Mouse (Mus musculus) ovary, postnatal 14 days (tissue): ENCODE results near the gene Ivd.

Source experiments
- DNase-seq: peaks from one replicate; pipeline ENCODE4 v3.0.0; 2022; ENCODE audit warnings: low spot score

Gene Ivd

GRCm38 (mm10) chr2:118882840-118883679 lies 21.3 kb downstream of the Ivd start:
- peak; percentile 88 for DNase-seq

- DNase-seq: no peak
Observed at GRCm38 (mm10) chr2:118887440-118887839, 25.7 kb downstream of the Ivd start.

- DNase-seq: no peak
Observed at GRCm38 (mm10) chr2:118887845-118888548, 26.2 kb downstream of the Ivd start.

- no peak for DNase-seq
Observed at GRCm38 (mm10) chr2:118891173-118891572, 29.4 kb downstream of the Ivd start.

GRCm38 (mm10) chr2:118895990-118896913 lies 34.5 kb downstream of the Ivd start:
- no peak for DNase-seq

GRCm38 (mm10) chr2:118896914-118897291 lies 35.1 kb downstream of the Ivd start:
- no peak for DNase-seq

- no peak for DNase-seq
Observed at GRCm38 (mm10) chr2:118897392-118897791, 35.6 kb downstream of the Ivd start.

- no peak for DNase-seq
Observed at GRCm38 (mm10) chr2:118897808-118898207, 36.1 kb downstream of the Ivd start.

GRCm38 (mm10) chr2:118898771-118899170 lies 37.0 kb downstream of the Ivd start:
- DNase-seq: no peak

- no peak for DNase-seq
Observed at GRCm38 (mm10) chr2:118899306-118899705, 37.6 kb downstream of the Ivd start.

- no peak for DNase-seq
Observed at GRCm38 (mm10) chr2:118899981-118900825, 38.4 kb downstream of the Ivd start, which contains the start of gene Bahd1. Bahd1 (plus strand) TSS chr2:118900377.

- no peak for DNase-seq
Observed at GRCm38 (mm10) chr2:118900826-118901140, 39.0 kb downstream of the Ivd start.

- peak; percentile 92 for DNase-seq
Observed at GRCm38 (mm10) chr2:118901175-118902031, 39.6 kb downstream of the Ivd start.

GRCm38 (mm10) chr2:118902051-118903025 lies 40.6 kb downstream of the Ivd start:
- DNase-seq: no peak

- no peak for DNase-seq
Observed at GRCm38 (mm10) chr2:118903333-118903741, 41.6 kb downstream of the Ivd start.

- DNase-seq: no peak
Observed at GRCm38 (mm10) chr2:118905433-118906117, 43.8 kb downstream of the Ivd start.

- no peak for DNase-seq
Observed at GRCm38 (mm10) chr2:118906118-118906492, 44.4 kb downstream of the Ivd start.

GRCm38 (mm10) chr2:118907781-118908180 lies 46.0 kb downstream of the Ivd start:
- no peak for DNase-seq

- no peak for DNase-seq
Observed at GRCm38 (mm10) chr2:118909151-118909550, 47.4 kb downstream of the Ivd start.
